Mouse (Mus musculus): ENCODE measurements around the gene Grid2.

DNA sequence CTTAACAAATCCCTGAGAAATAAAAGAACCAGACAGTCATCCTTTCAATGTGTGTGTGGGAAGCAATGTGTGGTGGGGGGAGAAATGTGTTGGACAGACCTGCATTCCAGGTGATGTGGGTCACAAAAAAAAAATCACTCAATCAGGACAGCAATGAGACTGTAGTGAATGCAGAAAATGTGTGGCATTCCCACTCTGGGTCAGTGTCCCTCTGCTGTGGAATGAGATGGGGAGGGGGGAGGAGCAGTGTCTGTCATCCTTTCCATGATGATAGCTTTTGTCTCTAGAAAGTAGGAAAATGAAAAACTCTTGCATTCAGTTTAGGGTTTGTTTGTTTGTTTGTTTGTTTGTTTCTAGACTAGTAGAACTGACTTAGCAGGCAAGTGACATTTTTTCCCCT, 1392.0 kb downstream of the Grid2 start:
- TF ChIP-seq CTCF (conservative IDR thresholded peaks at IDR 0.05; ENCODE audit: low read length): no peak
- no peak for TF ChIP-seq POU5F1 (IDR thresholded peaks at IDR 0.05; ENCODE audit: borderline replicate concordance, low read length)

All from E14TG2a.4 (cell line).